Mouse (Mus musculus) liver (tissue): ENCODE results near the gene Lrrc15.
A peak's percentile ranks its signal among the peaks of the same experiment; 100 is the strongest.

Source experiments
- DNase-seq: peaks from one replicate; pipeline ENCODE4 v3.0.0-alpha.2; 2020; ENCODE audit warnings: mixed read lengths

Gene Lrrc15

GRCm38 (mm10) chr16:30275558-30276340 is 7.3 kb downstream of the Lrrc15 start:
- DNase-seq, result no peak

DNA sequence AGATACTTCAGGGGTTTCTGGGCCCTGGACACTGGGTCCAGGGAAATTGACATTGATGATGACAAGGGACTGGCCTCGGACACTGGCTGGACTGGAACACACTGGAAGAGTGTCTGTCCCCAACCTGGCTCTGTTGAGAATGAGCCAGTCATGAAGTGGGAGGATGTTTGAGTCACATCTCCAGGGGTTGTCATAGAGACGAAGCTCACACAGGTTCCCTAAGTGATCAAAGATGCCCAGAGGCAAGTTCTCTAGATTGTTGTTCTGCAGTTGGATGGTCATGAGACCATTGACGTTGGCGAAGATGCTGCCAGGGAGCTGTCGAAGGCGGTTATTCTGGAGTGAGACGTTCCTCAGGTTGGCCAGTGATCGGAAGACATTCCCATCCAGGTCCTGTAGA is 10.0 kb downstream of the Lrrc15 start:
- no peak for DNase-seq

DNA sequence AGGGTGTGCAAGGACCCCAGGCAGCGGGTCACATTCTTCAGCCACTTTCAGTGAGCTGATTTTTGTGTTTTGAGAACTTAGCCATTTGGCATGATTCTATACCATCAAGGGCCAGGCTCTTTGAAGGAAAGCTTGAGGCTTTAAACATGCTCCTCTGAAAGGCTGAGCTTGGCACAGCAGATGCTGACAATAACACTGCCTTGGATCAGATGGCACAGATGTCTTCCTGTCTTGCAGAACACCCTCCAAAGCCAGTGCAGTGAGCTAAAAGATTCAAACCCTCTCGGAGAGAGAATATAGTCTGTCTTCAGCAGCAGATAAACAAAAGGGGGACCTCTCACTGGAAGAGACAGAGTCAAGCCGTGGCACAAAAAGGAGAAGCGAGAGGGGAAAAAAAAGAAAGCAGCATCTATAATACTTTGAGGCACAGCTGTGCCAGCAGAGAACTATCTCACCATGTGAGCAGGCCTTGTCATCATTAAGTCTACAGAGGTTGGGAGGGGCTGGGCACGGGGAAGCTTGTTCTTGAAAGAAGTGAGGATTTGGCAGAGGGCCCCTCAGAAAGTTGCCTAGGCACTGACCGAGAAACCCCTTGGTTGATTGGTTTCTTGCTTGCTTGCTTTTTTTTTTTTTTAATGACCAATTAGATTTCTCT is 11.0 kb downstream of the Lrrc15 start:
- no peak for DNase-seq

- no peak for DNase-seq
Measured at GRCm38 (mm10) chr16:30271223-30271761, 11.8 kb downstream of the Lrrc15 start.

DNA sequence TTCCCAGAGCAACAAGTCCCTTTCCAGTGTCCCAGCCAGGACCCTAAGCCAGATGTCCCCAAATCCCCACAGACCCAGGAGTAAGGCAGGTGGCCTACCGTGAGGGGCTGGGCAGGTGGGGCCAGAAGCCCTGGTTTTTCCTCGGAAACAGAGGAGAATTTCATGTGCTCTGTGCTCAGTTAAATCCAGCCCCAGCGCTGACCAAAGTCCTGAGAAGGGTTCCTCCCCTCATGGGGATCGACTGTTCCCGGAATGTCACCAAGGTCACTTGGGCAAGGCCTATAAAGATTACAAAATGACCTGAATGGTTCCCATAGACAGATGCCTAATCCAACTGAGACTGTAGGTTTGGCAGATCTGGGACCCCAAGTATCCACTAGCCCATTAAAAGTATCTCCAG is 15.7 kb downstream of the Lrrc15 start, which contains the start of gene Cpn2:
Gene Cpn2 (minus strand): TSS at position 141 of the 400 bp plus-strand sequence.
- peak; percentile 46 for DNase-seq

GRCm38 (mm10) chr16:30266561-30266960 is 16.5 kb downstream of the Lrrc15 start:
- DNase-seq, result no peak

- no peak for DNase-seq
Measured at GRCm38 (mm10) chr16:30265611-30266010, 17.4 kb downstream of the Lrrc15 start.

DNA sequence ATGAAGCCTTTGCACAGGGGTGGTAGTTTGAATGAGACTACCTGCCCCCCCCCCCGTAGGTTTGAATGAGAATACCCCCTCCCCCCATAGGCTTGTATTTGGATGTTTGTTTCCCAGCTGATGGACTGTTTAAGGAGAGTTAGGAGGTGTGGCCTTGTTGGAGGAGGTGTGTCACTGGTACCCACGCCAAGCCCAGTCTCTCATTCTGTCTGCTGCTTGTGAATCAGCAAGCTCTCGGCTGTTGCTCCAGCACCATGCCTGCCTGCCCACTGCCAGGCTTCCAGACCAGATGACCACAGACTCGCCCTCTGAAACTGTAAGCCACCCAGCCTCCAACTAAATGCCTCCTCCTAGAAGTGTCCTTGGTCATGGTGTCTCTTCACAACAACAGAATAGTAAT is 19.9 kb downstream of the Lrrc15 start:
- DNase-seq, result no peak

GRCm38 (mm10) chr16:30262664-30263063 is 20.4 kb downstream of the Lrrc15 start:
- DNase-seq, result peak; percentile 82

GRCm38 (mm10) chr16:30262157-30262556 is 20.9 kb downstream of the Lrrc15 start:
- DNase-seq, result no peak

DNA sequence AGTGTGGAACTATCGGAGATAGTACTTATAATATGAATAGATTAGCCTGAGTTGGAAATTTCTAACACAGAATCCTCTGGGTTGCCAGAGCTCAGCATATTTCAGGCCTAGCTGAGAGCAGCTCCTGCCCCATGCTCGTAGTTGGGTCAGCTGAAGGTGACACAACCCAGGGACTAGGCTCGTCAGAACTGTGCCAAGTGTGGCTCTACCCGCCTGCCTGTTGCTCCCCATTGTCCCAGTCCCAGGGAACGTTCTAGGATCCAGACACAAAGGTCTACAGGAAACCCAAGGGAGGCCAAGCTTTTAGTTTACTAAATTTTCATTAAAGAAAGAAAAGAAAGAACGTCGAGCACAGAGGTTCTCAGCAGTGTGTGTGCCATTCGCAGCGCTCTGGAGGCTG is 21.7 kb downstream of the Lrrc15 start:
- DNase-seq, result no peak

DNA sequence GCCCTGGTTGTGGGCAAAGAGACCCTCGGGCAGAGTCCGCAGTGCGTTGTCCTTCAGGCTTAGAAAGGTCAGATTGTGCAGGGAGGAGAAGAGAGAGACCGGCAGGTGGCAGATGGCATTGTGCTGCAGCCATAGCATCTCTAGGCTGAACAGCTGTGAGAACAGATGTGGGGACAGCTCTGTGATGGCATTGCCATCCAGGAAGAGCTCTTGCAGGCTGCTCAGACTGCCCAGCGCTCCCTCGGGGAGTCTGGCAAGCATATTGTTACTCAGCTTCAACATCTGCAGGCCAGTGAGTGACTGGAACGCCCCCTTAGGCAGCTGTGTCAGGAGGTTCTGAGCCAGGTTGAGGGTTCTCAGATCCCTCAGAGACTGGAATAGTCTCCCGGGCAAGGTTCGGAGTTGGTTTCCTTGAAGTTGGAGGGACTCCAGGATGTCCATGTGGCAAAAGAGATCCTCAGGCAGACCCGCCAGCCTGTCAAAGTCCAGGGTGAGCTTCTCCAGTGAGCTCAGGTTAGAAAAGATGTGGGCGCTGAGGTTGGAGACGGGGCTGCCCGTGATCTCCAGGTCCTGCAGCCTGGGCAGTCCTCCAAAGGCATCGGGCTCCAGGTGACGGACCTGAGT is 22.9 kb downstream of the Lrrc15 start:
- no peak for DNase-seq

GRCm38 (mm10) chr16:30259444-30259843 is 23.6 kb downstream of the Lrrc15 start:
- DNase-seq, result no peak

DNA sequence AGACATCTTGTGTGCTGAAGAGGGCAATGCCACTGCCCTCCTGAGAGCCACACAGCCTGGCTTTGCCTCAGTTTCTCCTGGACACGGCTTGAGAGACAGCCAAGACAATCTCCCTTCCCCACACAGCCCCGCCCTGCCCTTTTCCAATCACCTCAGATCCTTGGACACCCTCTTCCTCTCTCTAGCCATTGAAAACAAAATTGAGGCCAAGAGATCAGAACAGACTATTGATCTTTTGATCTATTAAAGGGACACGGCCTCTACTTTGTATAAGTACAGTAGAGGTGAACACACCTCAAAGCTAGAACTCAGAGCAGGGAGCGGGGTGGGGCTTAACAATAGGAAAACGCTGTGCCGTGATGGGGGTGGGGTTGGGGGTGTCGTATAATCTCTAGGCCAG is 24.6 kb downstream of the Lrrc15 start:
- no peak for DNase-seq

GRCm38 (mm10) chr16:30257718-30258117 is 25.3 kb downstream of the Lrrc15 start:
- DNase-seq, result no peak

DNA sequence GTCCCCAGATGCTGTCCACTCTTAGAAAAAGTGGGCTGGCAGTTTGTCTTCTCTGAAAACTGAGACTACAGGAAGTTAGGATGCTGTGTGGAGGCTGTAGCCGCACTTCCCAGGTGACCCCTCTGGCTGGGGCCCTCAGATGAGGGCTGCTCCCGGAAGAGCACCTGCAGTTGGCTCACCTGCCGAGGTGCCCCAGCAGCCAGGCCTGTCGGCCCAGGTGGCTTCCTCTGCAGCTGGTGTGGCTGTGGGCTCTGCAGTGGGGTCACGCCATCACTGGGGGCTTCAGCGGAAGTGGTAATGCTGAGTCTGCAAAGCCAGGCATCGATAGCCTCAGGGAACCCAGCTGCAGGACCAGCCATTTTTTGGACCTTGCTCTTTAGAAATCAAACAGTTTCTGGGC is 28.0 kb downstream of the Lrrc15 start:
- no peak for DNase-seq

GRCm38 (mm10) chr16:30253900-30254299 is 29.2 kb downstream of the Lrrc15 start:
- DNase-seq, result no peak

- no peak for DNase-seq
Measured at GRCm38 (mm10) chr16:30253374-30253773, 29.7 kb downstream of the Lrrc15 start.

- DNase-seq, result peak; percentile 78
Measured at GRCm38 (mm10) chr16:30252003-30252418, 31.0 kb downstream of the Lrrc15 start.

DNA sequence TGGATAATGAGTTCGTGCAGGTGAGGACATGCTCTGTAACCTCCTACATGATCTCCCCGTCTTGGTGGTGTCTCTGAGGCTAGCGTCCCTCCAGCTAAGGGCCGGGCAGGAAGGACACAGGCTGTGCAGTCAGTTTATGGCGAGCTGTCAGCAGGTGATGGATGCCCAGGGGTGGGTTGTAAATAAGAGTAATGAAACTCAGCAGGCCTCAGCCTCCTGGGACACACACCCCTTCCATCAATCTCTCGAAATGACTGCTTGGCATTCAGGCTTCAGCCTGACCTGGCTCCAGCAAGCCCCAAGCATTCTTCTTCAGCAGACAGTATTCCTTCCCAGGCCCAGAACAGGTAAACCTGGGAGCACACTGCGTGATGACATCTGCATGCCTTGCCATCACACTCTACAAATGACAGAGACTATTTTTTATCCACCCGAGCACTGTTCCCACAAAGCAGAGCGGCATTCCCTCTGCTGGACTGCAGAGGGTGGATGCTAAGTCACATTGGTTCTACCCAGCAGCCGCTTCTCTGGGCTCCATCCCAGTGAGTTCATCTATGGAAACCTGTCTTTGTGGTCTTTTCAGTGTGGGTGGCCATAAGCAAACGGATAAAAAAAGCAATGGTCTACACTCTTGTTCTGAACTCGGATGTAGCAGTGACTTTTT is 38.9 kb downstream of the Lrrc15 start:
- no peak for DNase-seq

DNA sequence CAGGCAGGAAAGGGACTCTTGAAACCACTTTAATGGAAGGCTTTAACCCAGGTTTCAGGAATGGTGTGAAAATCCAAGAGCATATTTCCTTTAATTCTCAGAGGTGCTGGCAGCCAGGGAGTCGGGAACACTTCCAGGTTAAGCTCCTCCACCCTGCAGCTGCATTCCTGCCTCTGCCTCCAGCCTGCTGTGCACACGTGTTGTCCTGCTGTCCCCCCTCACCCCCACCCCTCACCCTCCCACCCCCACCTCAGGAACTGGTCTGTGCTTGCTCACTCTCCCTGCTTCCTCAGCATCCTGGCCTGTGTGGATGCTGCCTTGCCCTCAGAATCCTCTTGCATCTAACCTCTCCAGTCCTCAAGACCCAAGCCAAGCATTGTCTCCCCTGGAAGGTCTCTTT is 41.4 kb downstream of the Lrrc15 start:
- DNase-seq, result no peak

DNA sequence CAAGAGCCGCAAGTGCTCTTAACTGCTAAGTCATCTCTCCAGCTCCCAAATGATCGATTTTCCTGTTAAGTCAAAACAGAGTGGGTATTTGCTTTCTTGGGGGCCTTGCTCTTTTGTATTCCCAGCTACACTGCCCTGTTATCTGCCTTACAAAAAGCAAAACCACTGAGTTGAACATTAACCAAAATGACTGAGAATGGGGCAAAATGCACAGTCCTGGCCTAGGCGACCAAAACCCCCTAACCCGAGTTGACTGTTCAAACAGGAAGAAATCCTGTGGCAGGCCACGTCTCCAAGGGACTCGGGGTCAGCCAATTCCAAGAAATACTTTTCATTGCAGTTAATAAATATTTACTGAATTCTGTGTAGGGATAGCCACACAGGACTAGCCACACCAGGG is 44.3 kb downstream of the Lrrc15 start:
- no peak for DNase-seq

DNA sequence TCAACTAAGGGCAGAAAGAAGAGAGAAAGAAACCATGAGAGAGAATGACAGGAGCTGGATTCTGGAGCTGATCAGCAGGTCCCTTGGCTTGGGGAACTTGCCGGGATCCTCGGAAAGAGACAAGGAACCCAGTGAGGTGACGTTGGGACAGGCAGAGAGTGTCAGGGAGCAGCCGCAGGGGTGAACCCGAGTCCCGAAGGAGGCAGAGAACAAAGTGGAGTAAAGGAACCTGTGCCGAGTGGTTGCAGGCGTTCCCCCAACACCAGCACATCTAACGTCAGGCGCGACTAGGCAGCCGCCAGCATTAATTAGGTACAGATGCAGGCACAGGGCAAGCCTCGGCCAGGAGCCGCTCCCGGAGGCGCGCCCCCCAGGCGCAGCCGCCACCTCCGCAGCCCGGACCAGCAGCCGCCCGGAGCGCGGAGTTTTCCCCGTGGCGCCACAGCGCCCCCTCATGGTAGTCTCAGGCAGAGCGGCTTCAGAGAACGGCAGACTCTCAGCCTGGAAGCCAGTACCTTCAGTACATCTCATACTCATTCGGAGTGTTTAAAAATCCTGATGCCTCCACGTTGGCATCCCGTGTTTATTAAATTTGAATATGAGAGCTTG is 46.9 kb downstream of the Lrrc15 start:
- peak; percentile 79 for DNase-seq
